In the genomic region with DNA sequence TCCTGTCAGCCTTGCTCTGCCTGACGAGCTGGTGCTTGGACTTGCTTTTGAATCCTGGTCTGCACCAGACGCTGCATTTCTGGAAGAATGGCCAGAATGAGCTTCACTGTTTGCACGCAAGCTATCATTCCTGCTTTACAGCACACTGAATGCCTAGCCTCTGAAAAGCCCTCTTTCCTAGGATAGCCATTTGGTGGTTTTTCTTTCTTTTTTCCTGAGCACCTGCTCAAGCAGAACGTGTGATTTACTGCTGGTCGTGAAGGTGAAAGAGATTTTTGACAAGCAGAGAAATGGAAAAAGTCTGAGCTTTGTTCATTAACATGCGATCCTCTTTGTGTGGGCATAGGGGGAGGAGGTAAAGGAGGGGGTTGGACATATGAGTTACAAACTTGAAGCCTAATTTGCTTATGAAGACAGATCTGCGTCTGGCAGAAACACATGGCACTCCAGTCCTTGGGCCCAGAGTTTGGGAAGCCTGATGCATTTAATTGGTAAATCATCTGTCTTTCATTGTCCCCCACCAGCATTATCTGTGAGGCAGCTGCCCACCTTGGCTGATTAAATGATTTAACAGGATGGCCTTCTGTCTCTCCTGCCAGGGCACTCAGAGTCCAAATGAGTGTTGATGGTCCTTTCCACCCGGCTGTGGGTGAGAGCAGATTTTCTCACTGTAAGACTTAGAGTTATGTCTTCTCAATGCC, we compare ENCODE assay signal across 10 mouse cellular contexts.
DNase-seq lines count a peak whose midpoint lies in the region; ATAC-seq lines count a peak whose summit lies in the region.
"Had no signal": no experiment of that assay in that cellular context is flagged by ENCODE, and none has a peak within 500 bp of the region (broad histone marks: within the 10 kb centered on the region; RNA-seq: fewer than 3 reads in every experiment).

No protein-coding gene starts in this region.

- H3K36me3 ChIP-seq in embryonic facial prominence, embryonic 14.5 days (ENCODE audit: control insufficient read depth, insufficient read depth, low read length), result no peaks in the 10 kb centered on the region
- no peaks in the 10 kb centered on the region for H3K36me3 ChIP-seq in embryonic facial prominence, embryonic 10.5 days (replicated peaks)
- no peaks in the 10 kb centered on the region for H3K36me3 ChIP-seq in forebrain, embryonic 14.5 days (ENCODE audit: control insufficient read depth, insufficient read depth, low read length)
- H3K36me3 ChIP-seq in neural tube, embryonic 12.5 days, result no peaks in the 10 kb centered on the region

- ATAC-seq in embryonic facial prominence, embryonic 14.5 days (ENCODE audit: low read depth), result peak; percentile 6; the same call in 1 of the 2 replicates
- peak; percentile 94 for ATAC-seq in forebrain, embryonic 14.5 days
- ATAC-seq in neural tube, embryonic 12.5 days (ENCODE audit: low FRiP score, low read depth), result peak; percentile 92

- no peaks in the 10 kb centered on the region for H3K9me3 ChIP-seq in embryonic facial prominence, embryonic 14.5 days (ENCODE audit: control insufficient read depth, low read length)
- no peaks in the 10 kb centered on the region for H3K9me3 ChIP-seq in embryonic facial prominence, embryonic 10.5 days
- H3K9me3 ChIP-seq in forebrain, embryonic 14.5 days (replicated peaks; ENCODE audit: control insufficient read depth, low read length), result no peaks in the 10 kb centered on the region
- no peaks in the 10 kb centered on the region for H3K9me3 ChIP-seq in neural tube, embryonic 12.5 days

- DNase-seq in embryonic facial prominence, embryonic 14.5 days (ENCODE audit: low spot score), result peak; percentile 39
- no peak for DNase-seq in embryonic facial prominence, embryonic 10.5 days (ENCODE audit: low spot score)
- peak; percentile 92 for DNase-seq in forebrain, embryonic 14.5 days (ENCODE audit: low spot score)
- DNase-seq in layer of hippocampus, adult 9-10 months (ENCODE audit: low spot score), result peak; percentile 36
- no peak for DNase-seq in urinary bladder, adult 2 months (ENCODE audit: low spot score)
- DNase-seq in frontal cortex, adult 2 months (ENCODE audit: extremely low spot score in 1 of 2, low spot score in 1 of 2), result no peak
- DNase-seq in gastrocnemius, postnatal 25 days, result no peak
- DNase-seq: lung, embryonic 14.5 days had no signal

- H3K9ac ChIP-seq in embryonic facial prominence, embryonic 14.5 days (ENCODE audit: low read depth, low read length), result no peak overlapping the region
- H3K9ac ChIP-seq in forebrain, embryonic 14.5 days (ENCODE audit: low read length), result no peak overlapping the region
- no peak overlapping the region for H3K9ac ChIP-seq in neural tube, embryonic 12.5 days
- H3K9ac ChIP-seq: lung, embryonic 14.5 days had no signal

- H3K27ac ChIP-seq in embryonic facial prominence, embryonic 14.5 days (replicated peaks; ENCODE audit: low read depth, low read length), result no peak overlapping the region
- no peak overlapping the region for H3K27ac ChIP-seq in embryonic facial prominence, embryonic 10.5 days (replicated peaks)
- peak overlapping the region; percentile 68; the same call in 1 of the 2 replicates for H3K27ac ChIP-seq in forebrain, embryonic 14.5 days (ENCODE audit: low read depth, low read length)
- no peak overlapping the region for H3K27ac ChIP-seq in neural tube, embryonic 12.5 days
- H3K27ac ChIP-seq: stomach, postnatal 0 days had no signal

- no peak overlapping the region for H3K4me3 ChIP-seq in embryonic facial prominence, embryonic 14.5 days (ENCODE audit: low read depth, low read length)
- H3K4me3 ChIP-seq in embryonic facial prominence, embryonic 10.5 days, result no peak overlapping the region
- no peak overlapping the region for H3K4me3 ChIP-seq in forebrain, embryonic 14.5 days (ENCODE audit: low read depth, low read length)
- H3K4me3 ChIP-seq in neural tube, embryonic 12.5 days, result no peak overlapping the region

- 46% methylated on average over 8 of the region's 8 CpGs for WGBS in embryonic facial prominence, embryonic 14.5 days
- WGBS in embryonic facial prominence, embryonic 10.5 days, result 66% methylated on average over 8 of the region's 8 CpGs
- 7% methylated on average over 8 of the region's 8 CpGs for WGBS in forebrain, embryonic 14.5 days
- 14% methylated on average over 8 of the region's 8 CpGs for WGBS in neural tube, embryonic 12.5 days

- H3K4me2 ChIP-seq in embryonic facial prominence, embryonic 14.5 days (ENCODE audit: low read depth, low read length), result no peak overlapping the region
- H3K4me2 ChIP-seq in forebrain, embryonic 14.5 days (ENCODE audit: low read length), result no peak overlapping the region
- H3K4me2 ChIP-seq in neural tube, embryonic 12.5 days (replicated peaks), result peak overlapping the region; percentile 22
- H3K4me2 ChIP-seq: lung, embryonic 14.5 days had no signal

- no peaks in the 10 kb centered on the region for H3K27me3 ChIP-seq in embryonic facial prominence, embryonic 14.5 days (replicated peaks; ENCODE audit: control insufficient read depth, insufficient read depth, low read length)
- H3K27me3 ChIP-seq in embryonic facial prominence, embryonic 10.5 days (replicated peaks; ENCODE audit: low read depth, poor library complexity, severe bottlenecking), result no peaks in the 10 kb centered on the region
- H3K27me3 ChIP-seq in forebrain, embryonic 14.5 days (replicated peaks; ENCODE audit: control insufficient read depth, insufficient read depth, low read length), result no peaks in the 10 kb centered on the region
- no peaks in the 10 kb centered on the region for H3K27me3 ChIP-seq in neural tube, embryonic 12.5 days (replicated peaks)

- H3K4me1 ChIP-seq in embryonic facial prominence, embryonic 14.5 days (ENCODE audit: control insufficient read depth, insufficient read depth, low read length), result no peaks in the 10 kb centered on the region
- H3K4me1 ChIP-seq in embryonic facial prominence, embryonic 10.5 days, result peaks cover 6% of the 10 kb centered on the region; the same call in 1 of the 2 replicates
- H3K4me1 ChIP-seq in forebrain, embryonic 14.5 days (ENCODE audit: control insufficient read depth, insufficient read depth, low read length), result peaks cover 2% of the 10 kb centered on the region; the same call in 1 of the 2 replicates
- H3K4me1 ChIP-seq in neural tube, embryonic 12.5 days, result peaks cover 6% of the 10 kb centered on the region

Comparison
In these comparisons a context has a peak if more than half of its experiments do, and no peak if none do; other contexts are left out.
1. DNase-seq: peak in embryonic facial prominence, embryonic 14.5 days (single experiment), forebrain, embryonic 14.5 days (single experiment) and layer of hippocampus, adult 9-10 months (single experiment); none in embryonic facial prominence, embryonic 10.5 days (single experiment), urinary bladder, adult 2 months (single experiment), frontal cortex, adult 2 months (0 of 2) and gastrocnemius, postnatal 25 days (single experiment).
2. ATAC-seq: peak in every context shown above with its lines; median percentile 94 in forebrain, embryonic 14.5 days; 92 in neural tube, embryonic 12.5 days; 6 in embryonic facial prominence, embryonic 14.5 days.